Mouse (Mus musculus) cerebellum, adult 2 months (tissue): ENCODE measurements at regions not wholly inside any gene's neighbourhood (a gene's known extent, or its start where the extent isn't known, plus 50 kb on each side); places are given as distances from the start of the nearest gene placed in this dataset.

ENCODE experiments used
- DNase-seq, 2 experiments: peaks; one replicate each; pipeline ENCODE4 v3.0.0; 2021
- H3K27ac ChIP-seq: fragments of 200-500 bp; 2 replicates; pipeline ENCODE4 v1.5.1; 2012; ENCODE audit warnings: low read length, control low read depth, inconsistent platforms; ENCODE audit not compliant: insufficient read depth
- H3K27me3 ChIP-seq: fragments of 200-500 bp; 2 replicates; pipeline ENCODE4 v1.6.1; 2012; ENCODE audit warnings: inconsistent platforms, mild to moderate bottlenecking, low read length, moderate library complexity; ENCODE audit not compliant: control insufficient read depth, insufficient read depth
- H3K4me1 ChIP-seq: fragments of 200-500 bp; 2 replicates; pipeline ENCODE4 v1.6.1; 2011; ENCODE audit warnings: low read length; ENCODE audit not compliant: control insufficient read depth, insufficient read depth
- H3K4me3 ChIP-seq: fragments of 200-500 bp; replicated peaks from 2 replicates; pipeline ENCODE3; 2011; ENCODE audit warnings: mild to moderate bottlenecking, low read depth, low read length, control low read depth; ENCODE audit not compliant: insufficient read depth
- CTCF ChIP-seq: fragments of 200-500 bp; IDR thresholded peaks from 2 replicates; pipeline ENCODE4 v1.5.1; 2011; ENCODE audit warnings: low read depth, mild to moderate bottlenecking, control low read depth, low read length, moderate library complexity, borderline replicate concordance; ENCODE audit not compliant: insufficient read depth
- POLR2A ChIP-seq: fragments of 200-500 bp; IDR thresholded peaks from 2 replicates; pipeline ENCODE4 v1.6.1; 2011; ENCODE audit warnings: low read length, control low read depth, borderline replicate concordance; ENCODE audit not compliant: insufficient read depth
- WGBS: fragments of 180-500 bp; shearing (Covaris S2); methylation state at CpG from one replicate; pipeline ENCODE4 v1.1.7; 2018; 5-methylcytosine and 5-hydroxymethylcytosine counted together

- H3K4me1 ChIP-seq: peaks cover 4% of the 10 kb centered on the region; the same call in 1 of the 2 replicates
- no peak overlapping the region for H3K4me3 ChIP-seq
- H3K27ac ChIP-seq: no peak overlapping the region
- no peaks in the 10 kb centered on the region for H3K27me3 ChIP-seq
- DNase-seq: no peak
- 75% methylated on average over 5 of the region's 5 CpGs for WGBS
- TF ChIP-seq POLR2A: no peak
- no peak for TF ChIP-seq CTCF
Observed at GRCm38 (mm10) chr6:67159726-67160523, 78.1 kb upstream of the Serbp1 start.

DNA sequence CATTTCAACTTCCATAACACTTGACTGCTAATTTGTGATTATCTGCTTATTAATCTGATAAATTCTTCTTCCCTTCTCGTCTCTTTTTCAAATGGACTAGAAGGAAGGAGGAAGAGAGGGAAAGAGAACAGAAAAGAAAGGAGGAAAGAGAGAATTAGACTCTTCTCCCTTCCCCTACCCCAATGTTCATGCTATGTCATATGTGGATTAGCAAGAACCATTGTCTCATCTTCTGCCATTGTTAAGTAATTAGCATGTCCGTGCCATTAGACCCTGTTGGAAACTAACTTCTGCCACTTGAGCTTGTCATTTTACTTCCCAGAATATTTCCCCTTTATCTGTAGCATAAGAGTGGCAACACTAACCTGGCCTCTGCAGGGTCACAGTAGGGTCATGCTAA, 78.8 kb upstream of the Serbp1 start:
- 8% methylated on average over 2 of the region's 2 CpGs for WGBS
- no peak for DNase-seq
- no peak for TF ChIP-seq CTCF
- no peak for TF ChIP-seq POLR2A
- Histone ChIP-seq H3K4me3 (no peak overlapping the region), H3K27ac (no peak overlapping the region), H3K4me1 (peaks cover 4% of the 10 kb centered on the region; the same call in 1 of the 2 replicates), H3K27me3 (no peaks in the 10 kb centered on the region)

GRCm38 (mm10) chr6:67158765-67159164, 79.2 kb upstream of the Serbp1 start:
- Histone ChIP-seq H3K4me1 (peaks cover 4% of the 10 kb centered on the region; the same call in 1 of the 2 replicates), H3K27ac (no peak overlapping the region), H3K27me3 (no peaks in the 10 kb centered on the region), H3K4me3 (no peak overlapping the region)
- TF ChIP-seq POLR2A (no peak), CTCF (peak; percentile 82)
- DNase-seq: peak; percentile 83 to 87
- 2% methylated on average over 10 of the region's 10 CpGs for WGBS

DNA sequence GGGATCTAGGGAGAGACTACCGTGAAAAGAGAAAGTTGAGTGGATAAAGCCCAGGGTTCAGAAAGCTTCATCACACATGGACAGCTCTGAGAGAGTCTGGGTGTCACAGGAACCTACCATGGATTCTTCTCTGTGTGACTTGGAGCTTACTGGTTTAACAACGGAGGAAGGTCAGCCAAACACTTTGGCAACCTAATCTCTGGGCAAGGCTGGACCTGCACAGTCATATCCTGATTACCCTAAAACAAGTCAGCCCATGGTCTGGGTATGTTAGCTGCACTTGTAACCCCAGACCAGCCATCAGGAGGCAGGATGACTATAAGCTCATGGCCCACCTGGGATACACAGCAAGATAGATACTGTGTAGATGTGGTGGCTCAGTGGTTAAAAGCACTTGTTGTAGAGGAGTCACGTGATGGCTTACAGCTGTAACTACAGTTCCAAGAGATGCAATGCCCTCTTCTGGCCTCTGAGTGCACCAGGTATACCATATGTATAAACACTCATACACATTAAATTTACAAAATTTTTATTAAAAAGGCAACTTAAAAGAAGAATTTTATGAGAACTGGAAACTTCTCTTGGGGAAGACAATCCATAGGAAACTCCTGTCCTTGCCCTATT, 85.0 kb upstream of the Serbp1 start:
- H3K27me3 ChIP-seq: no peaks in the 10 kb centered on the region
- H3K4me1 ChIP-seq: no peaks in the 10 kb centered on the region
- no peak overlapping the region for H3K27ac ChIP-seq
- TF ChIP-seq POLR2A (no peak), CTCF (no peak)
- WGBS: 78% methylated on average over 3 of the region's 3 CpGs
- H3K4me3 ChIP-seq: no peak overlapping the region
- no peak for DNase-seq

GRCm38 (mm10) chr6:67151515-67151914, 86.5 kb upstream of the Serbp1 start:
- WGBS: 94% methylated on average over 2 of the region's 2 CpGs
- peaks cover 5% of the 10 kb centered on the region for H3K4me1 ChIP-seq
- H3K27ac ChIP-seq: no peak overlapping the region
- no peaks in the 10 kb centered on the region for H3K27me3 ChIP-seq
- no peak overlapping the region for H3K4me3 ChIP-seq
- DNase-seq: no peak
- TF ChIP-seq CTCF: no peak
- TF ChIP-seq POLR2A: no peak

GRCm38 (mm10) chr6:67149425-67149824, 88.6 kb upstream of the Serbp1 start:
- Histone ChIP-seq H3K27ac (no peak overlapping the region), H3K4me1 (peaks cover 6% of the 10 kb centered on the region), H3K4me3 (no peak overlapping the region), H3K27me3 (no peaks in the 10 kb centered on the region)
- no peak for DNase-seq
- WGBS: 88% methylated on average over 2 of the region's 2 CpGs
- no peak for TF ChIP-seq POLR2A
- TF ChIP-seq CTCF: no peak

DNA sequence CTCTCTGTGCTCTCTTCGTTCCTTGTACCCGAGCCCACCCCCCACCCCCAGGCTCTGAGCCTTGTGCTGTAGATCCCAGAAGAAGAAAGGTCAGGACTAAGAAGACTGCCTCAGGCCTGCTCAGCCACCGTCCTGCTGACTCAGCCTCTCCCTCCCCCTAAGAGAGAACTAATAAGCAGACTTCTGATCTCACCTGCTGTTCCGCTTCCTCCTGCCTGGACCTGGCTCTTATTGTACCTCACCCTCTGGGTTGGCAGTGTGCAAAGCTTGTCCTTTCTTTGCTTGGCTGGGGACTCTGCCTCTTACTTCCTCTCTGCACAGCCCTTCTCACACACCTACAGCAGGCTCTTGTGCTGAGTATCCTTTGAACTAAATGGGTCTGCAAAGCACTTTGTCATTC, 91.3 kb upstream of the Serbp1 start:
- no peak for TF ChIP-seq CTCF
- TF ChIP-seq POLR2A: no peak
- no peak overlapping the region for H3K4me3 ChIP-seq
- no peaks in the 10 kb centered on the region for H3K27me3 ChIP-seq
- H3K27ac ChIP-seq: no peak overlapping the region
- DNase-seq: peak; percentile 29 to 61
- WGBS: 18% methylated on average over 4 of the region's 4 CpGs
- peaks cover 6% of the 10 kb centered on the region for H3K4me1 ChIP-seq

DNA sequence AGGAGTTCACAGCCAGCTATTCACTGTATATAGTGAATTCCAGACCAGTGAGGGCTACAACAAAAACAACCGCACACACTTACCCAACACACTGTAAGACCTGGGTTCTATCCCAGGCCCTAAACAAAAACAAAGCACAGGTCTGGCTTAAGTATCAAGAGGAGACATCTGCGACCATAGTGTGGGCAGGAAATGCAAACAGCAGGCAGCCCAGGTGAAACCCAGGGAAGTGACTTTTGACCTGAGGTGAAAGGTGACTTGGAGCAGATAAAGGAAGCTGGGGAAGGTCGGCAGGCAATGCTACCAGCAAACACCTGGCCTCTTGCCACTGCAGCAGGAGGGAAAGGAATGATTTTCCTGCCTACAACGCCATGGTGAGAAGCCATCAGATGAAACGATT, 92.0 kb upstream of the Serbp1 start:
- no peak overlapping the region for H3K27ac ChIP-seq
- TF ChIP-seq CTCF: no peak
- TF ChIP-seq POLR2A: no peak
- no peak overlapping the region for H3K4me3 ChIP-seq
- no peaks in the 10 kb centered on the region for H3K27me3 ChIP-seq
- DNase-seq: no peak
- 36% methylated on average over 5 of the region's 5 CpGs for WGBS
- H3K4me1 ChIP-seq: peaks cover 6% of the 10 kb centered on the region
